Mouse (Mus musculus): ENCODE measurements around the gene Bri3. TPM values are rescaled to one million over a fixed set of nuclear protein-coding genes. Genes with fewer than 3 reads are reported as not detected.
"Not testable (repeated sequence)": the region's sequence is repeated elsewhere in the genome, so short reads cannot be mapped to it uniquely, and the experiment has no call there.

Bri3 gene
- total RNA-seq, 2 experiments from 2014 or later, result 33.8 to 35.6 TPM

DNA sequence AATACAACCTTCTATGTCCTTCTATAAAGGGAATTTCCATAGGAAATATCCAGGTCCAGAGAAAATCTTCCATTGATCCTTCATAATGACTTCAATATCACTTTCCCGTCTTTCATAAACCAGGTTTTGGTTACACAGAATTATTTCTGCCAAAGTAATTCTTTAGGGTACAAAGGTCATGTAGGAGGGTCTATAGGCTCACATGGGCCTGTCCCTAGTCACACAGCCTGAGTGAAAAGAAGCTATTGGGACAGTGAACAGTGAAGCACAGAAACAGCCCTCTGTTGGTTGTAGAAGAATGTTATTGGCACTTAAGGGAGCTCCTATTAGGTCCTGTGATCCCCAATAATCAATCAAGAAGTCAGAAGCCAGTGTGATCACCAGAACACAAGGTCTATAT lies 96.8 kb downstream of the Bri3 start:
- DNase-seq, result no peak

DNA sequence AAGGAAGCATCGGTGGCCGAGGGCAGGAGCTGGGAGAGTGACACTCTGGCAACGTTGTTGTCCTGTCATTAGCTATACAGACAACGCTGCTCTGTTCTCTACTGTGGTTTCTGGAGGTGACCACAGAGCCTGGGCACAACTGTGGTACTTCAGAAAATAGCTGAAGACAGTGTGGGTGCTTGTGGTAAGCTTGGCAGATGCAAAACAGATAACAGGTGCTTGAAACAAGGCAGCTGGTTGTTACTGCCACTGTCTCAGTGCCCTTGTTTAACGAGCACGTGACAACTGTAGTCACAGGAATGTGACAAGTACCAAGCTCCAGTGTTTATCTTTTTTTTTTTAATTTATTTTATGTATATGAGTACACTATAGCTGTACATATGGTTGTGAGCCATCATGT lies 100.4 kb downstream of the Bri3 start:
- intact Hi-C loops (cut with DNase I), result no loop called here
- no peak for DNase-seq

More for the DNA sequence above, 96.8 kb downstream of the Bri3 start:
- intact Hi-C loops (cut with DNase I), result no loop called here

GRCm38 (mm10) chr5:144351185-144351584 lies 106.9 kb downstream of the Bri3 start:
- intact Hi-C loops (cut with DNase I), result no loop called here
- no peak for DNase-seq

GRCm38 (mm10) chr5:144352250-144353047 lies 108.2 kb downstream of the Bri3 start:
- DNase-seq, result no peak
- intact Hi-C loops (cut with DNase I), result no loop called here

GRCm38 (mm10) chr5:144356776-144357455 lies 112.7 kb downstream of the Bri3 start:
- intact Hi-C loops (cut with DNase I), result loop anchor here (5.0 kb wide), 2 partner anchors 40 to 100 kb away; no protein-coding TSS in a partner anchor
- no peak for DNase-seq

DNA sequence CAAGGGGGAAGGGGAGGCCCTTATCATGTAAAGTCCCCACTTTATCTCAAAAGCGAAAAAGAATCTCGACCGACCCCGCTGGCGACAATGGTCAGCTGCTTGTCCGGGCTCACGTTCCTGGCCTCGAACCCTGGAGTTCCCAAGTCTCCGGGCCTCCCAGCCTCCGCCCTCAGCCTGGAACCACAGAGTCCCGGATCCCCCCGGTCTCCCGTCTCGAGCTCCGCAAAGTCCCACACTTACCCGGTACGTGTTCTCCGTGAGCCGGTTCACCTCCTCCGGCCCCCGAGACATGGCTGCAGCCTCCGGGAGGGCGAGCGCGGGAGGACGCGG lies 113.3 kb downstream of the Bri3 start:
- no peak for DNase-seq
- intact Hi-C loops (cut with DNase I), result loop anchor here (5.0 kb wide), 2 partner anchors 40 to 100 kb away; no protein-coding TSS in a partner anchor

DNA sequence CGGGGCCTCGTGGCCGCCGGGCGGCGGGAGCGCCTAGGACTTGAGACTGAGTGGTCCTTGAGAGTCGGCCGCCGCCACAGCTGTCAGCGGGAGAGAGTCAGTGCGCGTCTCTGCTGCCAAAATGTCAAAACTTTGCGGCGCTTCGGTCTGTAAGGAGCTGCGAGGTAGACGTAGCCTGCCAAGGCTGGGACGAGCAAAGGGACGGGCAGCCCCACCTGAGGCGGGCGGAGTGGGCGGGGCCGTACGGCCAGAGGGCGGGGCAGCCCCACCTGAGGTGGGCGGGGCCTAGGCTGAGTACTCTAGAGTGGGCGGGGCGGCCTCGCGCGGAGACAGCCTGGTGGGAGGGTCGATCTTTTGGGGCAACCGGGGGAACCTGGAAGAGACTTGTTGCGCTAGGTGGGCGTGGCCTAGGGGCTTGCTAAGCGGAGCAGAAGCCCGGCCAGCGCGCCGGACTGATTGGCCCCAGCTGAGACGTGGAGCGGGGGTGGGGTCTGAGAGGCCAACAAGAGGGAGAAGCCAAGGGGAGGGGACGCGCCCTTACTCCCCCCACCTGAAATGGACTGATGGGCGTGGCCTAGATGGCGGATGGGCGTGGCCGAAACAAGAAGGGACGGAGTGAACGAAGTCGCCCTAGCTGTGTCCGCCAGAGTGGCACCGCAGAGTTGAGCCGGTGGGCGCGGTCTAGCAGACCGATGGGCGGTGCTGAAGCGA lies 113.8 kb downstream of the Bri3 start, which contains the start of gene Baiap2l1:
Gene Baiap2l1, minus strand, starts transcription at position 232 of the 711 bp plus-strand sequence.
- intact Hi-C loops (cut with DNase I), result loop anchor here (5.0 kb wide), 2 partner anchors 41 to 101 kb away; no protein-coding TSS in a partner anchor
- DNase-seq, result peak; percentile 73 to 74

GRCm38 (mm10) chr5:144358592-144358917 lies 114.3 kb downstream of the Bri3 start:
- intact Hi-C loops (cut with DNase I), result loop anchor here (5.0 kb wide), 2 partner anchors 41 to 101 kb away; no protein-coding TSS in a partner anchor
- DNase-seq, result no peak

- DNase-seq, result no peak
- intact Hi-C loops (cut with DNase I), result loop anchor here (5.0 kb wide), 2 partner anchors 43 to 103 kb away; no protein-coding TSS in a partner anchor
Measured at GRCm38 (mm10) chr5:144359886-144360285, 115.6 kb downstream of the Bri3 start.

DNA sequence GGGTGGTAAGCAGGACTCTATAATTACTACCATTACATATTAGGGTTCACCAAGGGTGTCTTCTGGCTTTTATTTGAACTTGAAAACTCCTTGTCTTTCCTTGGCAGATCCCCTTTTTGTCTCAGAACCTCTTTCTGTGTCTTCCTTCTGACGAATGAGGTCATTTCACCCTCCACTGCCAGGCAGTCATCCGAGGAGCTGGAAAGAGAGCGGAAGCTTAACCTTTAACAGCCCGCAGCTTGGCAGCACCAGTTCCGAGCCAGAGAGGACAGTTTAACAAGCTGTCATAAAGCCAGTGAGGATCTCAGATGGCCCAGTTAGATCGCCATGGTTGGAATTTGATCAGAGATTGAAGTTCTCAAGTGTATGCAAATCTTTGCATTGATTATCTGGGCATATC lies 116.1 kb downstream of the Bri3 start:
- peak in 1 of 2 experiments; percentile 29 for DNase-seq
- intact Hi-C loops (cut with DNase I), result no loop called here

- intact Hi-C loops (cut with DNase I), result no loop called here
Measured at GRCm38 (mm10) chr5:144364680-144365357, 120.6 kb downstream of the Bri3 start.

DNA sequence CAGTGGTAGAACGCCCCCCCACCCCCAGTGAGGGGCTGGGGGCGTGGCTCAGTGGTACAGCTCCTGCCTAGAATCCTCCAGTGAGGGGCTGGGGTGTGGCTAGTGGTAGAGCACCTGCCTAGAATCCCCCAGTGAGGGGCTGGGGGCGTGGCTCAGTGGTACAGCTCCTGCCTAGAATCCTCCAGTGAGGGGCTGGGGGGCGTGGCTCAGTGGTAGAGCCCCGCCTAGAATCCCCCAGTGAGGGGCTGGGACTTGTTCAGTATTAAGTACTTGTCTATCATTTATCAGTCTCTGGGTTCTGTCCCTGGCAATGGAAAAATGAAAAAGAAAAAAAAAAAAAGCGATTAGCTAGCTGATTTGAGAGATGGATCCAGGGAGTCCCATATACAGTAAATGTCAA lies 122.3 kb downstream of the Bri3 start:
- intact Hi-C loops (cut with DNase I); DNase-seq: not testable (repeated sequence)

More at GRCm38 (mm10) chr5:144364680-144365357, 120.6 kb downstream of the Bri3 start:
- DNase-seq, result no peak

DNA sequence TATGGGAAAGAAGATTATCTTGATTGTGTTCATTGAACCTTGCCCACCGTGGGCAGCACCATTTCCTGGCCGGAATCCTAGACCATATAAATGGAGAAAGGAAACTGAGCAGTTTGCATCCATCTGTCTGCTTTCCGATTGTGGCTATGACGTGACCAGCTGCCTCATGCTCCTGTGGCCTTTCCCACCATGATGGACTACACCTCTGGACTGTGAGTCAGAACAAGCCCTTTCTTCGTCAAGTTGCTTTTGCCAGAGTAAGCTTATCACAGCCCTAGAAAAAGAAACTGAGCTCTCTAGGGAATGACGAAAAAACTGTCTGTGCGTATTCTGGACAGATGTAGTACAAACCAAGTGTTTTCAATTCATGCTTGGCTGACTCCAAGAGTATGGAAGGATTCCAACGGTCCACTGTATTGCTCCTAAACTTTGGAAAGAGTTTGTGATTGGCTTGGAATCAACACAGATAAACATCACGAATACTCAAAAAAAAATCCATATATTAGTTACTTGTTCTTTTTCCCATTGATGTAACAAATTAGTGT lies 124.5 kb downstream of the Bri3 start:
- intact Hi-C loops (cut with DNase I), result no loop called here

DNA sequence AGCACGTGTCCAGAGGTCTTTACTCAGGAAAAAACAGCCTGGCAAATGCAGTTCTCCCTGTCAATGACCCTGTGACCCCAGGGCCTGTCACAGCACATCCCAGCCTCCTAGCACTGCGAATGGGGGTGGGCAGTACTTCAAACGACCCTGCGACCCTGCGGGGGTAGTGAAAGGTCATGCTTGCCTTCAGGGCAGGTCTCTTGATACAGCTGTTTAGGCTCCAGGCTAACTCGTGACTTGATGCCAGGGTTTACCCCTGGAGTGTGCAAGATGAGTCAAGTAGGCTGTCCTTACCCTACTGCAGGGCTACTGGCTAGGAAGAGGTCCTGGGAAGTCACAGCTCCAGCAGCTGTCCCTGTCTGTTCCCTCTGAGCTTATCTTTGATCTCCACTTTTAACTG lies 126.7 kb downstream of the Bri3 start:
- no peak for DNase-seq
- intact Hi-C loops (cut with DNase I), result no loop called here

More for the DNA sequence above, 124.5 kb downstream of the Bri3 start:
- DNase-seq, result no peak

GRCm38 (mm10) chr5:144372177-144372576 lies 127.9 kb downstream of the Bri3 start:
- DNase-seq, result no peak
- intact Hi-C loops (cut with DNase I), result no loop called here

GRCm38 (mm10) chr5:144372885-144373284 lies 128.6 kb downstream of the Bri3 start:
- no peak for DNase-seq
- intact Hi-C loops (cut with DNase I), result no loop called here

GRCm38 (mm10) chr5:144379431-144379830 lies 135.2 kb downstream of the Bri3 start:
- intact Hi-C loops (cut with DNase I), result no loop called here

GRCm38 (mm10) chr5:144380689-144381088 lies 136.5 kb downstream of the Bri3 start:
- intact Hi-C loops (cut with DNase I), result no loop called here
- no peak for DNase-seq

More at GRCm38 (mm10) chr5:144379431-144379830, 135.2 kb downstream of the Bri3 start:
- no peak for DNase-seq

GRCm38 (mm10) chr5:144381782-144382181 lies 137.5 kb downstream of the Bri3 start:
- no peak for DNase-seq
- intact Hi-C loops (cut with DNase I), result no loop called here

- intact Hi-C loops (cut with DNase I), result no loop called here
- no peak for DNase-seq
Measured at GRCm38 (mm10) chr5:144383936-144384335, 139.7 kb downstream of the Bri3 start.
